Mouse (Mus musculus): ENCODE data around the gene Setd1b. TPM values are rescaled to one million over a fixed set of nuclear protein-coding genes. Genes with fewer than 3 reads are reported as not detected.

The Setd1b gene
- 10 to 100 TPM; 26.1 to 36.5 TPM for total RNA-seq (2021)

DNA sequence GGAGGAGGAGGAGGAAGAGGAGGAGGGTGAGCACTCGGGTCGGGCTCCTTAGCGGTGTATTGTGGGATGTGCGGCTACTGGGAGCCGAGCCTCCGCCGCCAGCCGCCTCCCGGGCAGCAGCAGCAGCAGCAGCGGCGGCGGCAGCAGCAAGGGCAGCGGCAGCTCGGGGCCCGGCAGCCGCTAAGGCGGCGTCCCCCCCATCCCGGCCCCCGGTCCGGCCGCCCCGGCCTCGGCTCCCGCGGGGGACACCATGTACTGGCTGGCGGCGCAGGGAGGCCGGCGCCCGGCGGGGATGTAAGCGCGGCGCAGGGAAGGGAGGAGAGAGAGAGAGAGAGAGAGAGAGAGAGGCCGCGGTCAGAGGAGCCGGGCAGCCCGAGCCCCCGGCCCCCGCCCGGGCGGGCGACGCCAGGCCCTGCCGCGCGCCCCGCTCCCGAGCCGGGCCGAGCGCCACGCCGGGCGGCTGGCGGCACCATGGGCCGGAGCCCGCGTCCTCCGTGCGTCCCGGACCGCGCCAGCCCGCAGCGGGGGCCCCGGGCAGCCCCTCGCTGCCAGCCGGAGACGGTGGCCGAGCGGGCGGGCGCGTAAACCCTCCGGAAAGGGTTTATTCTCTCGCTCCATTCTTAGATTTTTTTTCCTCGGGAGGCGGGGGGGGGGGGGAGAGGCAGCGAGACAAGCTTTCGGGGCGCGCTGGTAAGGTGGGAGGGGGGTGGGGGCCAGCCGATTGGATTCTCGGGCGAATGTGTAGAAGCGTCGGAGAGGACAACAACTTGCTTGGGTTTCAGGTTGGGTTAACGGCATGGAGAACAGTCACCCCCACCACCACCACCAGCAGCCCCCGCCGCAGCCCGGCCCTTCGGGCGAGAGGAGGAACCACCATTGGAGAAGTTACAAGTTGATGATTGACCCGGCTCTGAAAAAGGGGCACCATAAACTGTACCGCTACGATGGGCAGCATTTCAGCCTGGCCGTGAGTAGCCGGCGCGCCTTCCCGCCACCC lies at the start of gene Setd1b:
TSS of gene Setd1b (plus strand) at position 33 of the 997 bp plus-strand sequence.
- peak in 1 of 2 experiments; percentile 55 for DNase-seq (ENCODE audit: extremely low spot score in 1 of 2, low spot score in 1 of 2)

DNA sequence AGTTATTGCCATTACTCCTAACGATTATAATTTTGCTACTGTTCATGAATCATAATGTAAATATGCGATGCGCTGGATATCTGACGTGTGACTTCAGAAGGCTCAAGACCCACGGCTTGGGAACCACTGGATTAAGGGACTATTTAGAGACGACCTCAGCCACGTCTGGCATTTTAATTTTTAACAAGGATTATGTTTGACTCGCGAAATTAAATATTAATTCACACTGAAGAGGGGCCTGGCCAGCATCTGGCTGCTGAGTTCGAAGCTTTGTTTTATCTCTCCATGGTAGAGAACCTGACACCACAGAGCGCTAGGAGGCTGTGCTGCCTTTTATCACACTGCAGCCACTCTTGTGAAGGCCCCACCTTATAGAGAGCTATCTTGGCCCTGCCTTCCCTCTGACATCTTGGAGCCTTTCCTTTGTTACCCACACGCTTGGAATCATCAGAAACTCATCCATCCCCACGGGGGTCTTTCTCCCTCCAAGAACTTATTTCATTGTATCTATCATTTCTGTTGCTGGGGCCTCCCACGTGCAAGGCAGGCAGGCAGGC lies 48.8 kb upstream of the Setd1b start:
- DNase-seq (ENCODE audit: extremely low spot score in 1 of 2, low spot score in 1 of 2), result no peak

DNA sequence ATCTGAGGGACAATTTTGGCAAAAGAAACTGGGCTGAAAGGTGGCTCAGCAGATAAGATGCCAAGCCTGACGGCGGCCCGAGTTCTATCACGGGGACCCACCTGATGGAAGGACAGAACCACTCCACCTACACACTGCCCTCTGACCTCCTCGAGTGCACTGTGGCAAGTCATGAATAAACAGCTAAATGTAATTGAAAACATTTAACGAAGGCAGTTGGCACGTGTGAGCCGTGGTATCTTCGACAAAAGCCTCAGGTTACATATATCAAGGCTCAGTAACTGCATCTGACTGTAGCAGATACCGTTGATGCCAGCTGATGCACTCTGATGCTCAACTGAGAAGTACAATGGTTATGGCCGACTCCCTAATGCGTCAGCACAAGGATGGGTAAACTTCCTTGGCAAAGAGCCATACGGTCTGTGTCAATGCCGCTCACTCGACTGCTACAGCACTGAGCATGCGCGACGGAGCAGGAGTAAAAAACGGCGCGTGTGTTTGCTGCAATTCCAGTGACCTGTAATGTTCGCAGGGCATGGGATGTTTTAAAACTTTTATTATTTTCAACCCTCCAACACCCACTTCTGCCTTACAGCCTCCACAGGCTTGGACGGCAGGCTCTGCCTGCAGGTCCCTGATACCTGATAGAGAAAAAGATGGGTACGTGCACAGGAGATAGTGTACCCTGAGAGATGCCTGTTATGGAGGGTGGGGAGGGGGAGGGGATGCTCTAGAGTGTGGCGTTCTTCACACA lies 47.6 kb upstream of the Setd1b start:
- DNase-seq (ENCODE audit: extremely low spot score in 1 of 2, low spot score in 1 of 2), result no peak

DNA sequence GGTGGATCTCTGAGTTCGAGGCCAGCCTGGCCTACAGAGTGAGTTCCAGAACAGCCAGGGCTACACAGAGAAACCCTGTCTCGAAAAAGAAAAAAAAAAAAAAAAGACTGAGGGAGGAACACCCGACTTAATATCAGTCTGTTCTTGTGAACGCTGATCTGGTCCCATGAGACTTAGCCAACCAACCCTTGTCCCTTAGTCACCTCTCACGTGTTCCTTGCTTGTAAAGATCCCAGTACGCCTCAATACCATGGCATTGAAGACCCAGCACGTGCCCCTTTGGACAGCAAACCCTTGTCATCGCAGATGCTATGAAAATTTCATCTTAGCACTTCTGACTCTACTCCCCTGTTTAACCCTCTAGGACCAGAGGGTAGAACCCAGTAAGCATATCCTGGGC lies 45.7 kb upstream of the Setd1b start:
- DNase-seq (ENCODE audit: extremely low spot score in 1 of 2, low spot score in 1 of 2), result no peak

- DNase-seq (ENCODE audit: extremely low spot score in 1 of 2, low spot score in 1 of 2), result no peak
Observed at GRCm38 (mm10) chr5:123098487-123098886, 43.5 kb upstream of the Setd1b start.

DNA sequence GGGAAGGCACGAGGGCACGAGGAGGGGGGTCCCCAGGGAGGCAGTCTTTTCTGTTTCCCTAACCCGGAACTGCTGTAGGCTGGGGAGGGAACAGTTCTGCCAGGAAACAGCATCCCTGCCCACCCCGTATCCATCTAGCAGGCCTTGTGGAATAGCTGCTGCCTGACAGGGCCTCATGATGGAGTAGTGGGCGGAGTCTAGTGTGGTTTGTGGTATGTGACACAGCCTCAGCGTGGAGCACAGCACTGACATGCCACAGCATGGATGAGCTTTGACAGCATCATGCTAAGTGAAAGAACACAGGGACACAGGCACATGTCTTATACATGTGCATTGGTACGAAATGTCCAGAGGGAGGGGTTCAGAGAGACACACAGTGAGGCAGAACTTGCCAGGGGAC lies 39.6 kb upstream of the Setd1b start:
- no peak for DNase-seq (ENCODE audit: extremely low spot score in 1 of 2, low spot score in 1 of 2)

GRCm38 (mm10) chr5:123103556-123103955 lies 38.4 kb upstream of the Setd1b start:
- no peak for DNase-seq (ENCODE audit: extremely low spot score in 1 of 2, low spot score in 1 of 2)

DNA sequence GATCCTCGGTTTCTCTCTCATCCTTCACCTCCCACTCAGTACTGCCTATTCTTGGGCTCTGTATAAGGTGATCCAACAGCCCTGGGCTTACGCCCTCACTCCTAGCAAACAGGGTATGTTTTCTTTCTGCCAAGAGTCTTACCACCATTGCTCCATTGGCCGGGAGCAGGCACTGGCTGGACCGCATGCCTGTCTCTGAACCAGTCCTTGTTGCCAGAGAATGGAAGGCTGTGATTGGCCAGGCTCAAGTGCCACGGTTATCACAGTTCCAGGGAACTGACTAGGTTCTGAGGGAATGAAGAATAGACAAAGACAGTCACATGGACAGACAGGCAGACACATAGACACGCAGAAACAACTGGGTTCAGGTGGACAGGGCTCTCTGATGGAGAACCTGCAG lies 37.2 kb upstream of the Setd1b start:
- no peak for DNase-seq (ENCODE audit: extremely low spot score in 1 of 2, low spot score in 1 of 2)

DNA sequence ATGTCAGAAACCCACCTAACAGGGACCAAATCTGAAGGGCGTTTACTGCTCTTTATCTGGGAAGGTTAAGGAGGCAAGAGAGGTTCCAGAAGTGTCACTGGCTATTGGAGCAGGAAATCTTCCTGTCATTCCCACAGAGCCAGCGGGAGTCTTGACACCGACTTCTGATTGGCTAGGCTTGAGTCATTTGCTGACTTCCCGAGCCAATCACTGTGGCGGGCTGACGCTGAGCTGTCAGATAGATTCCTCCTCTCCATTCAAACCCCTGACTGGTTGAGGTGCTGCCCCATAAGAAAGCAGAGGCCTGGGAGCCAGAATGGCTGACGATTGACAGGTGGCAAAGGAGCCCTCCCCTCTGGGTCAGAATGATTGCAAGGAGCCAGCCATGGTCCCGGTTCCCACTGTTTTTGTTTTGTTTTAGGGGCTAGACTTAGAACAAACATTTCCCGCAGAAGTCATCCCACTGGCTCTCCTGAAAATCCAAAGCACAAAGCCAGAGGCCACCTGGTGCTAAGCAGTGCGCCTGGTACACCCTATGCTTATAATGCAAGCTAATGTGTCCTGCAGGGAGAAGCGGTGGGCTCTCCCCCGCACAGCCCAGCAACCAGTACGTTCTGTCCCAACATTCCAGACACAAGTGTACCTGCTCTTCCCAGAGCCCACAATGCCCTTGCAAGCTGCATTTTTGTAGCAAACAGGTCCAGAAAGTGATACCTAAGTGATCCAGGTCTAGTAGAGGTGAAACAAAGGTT lies 32.4 kb upstream of the Setd1b start:
- peak in 1 of 2 experiments; percentile 42 for DNase-seq (ENCODE audit: extremely low spot score in 1 of 2, low spot score in 1 of 2)

- no peak for DNase-seq (ENCODE audit: extremely low spot score in 1 of 2, low spot score in 1 of 2)
Observed at GRCm38 (mm10) chr5:123110296-123110721, 31.7 kb upstream of the Setd1b start.

DNA sequence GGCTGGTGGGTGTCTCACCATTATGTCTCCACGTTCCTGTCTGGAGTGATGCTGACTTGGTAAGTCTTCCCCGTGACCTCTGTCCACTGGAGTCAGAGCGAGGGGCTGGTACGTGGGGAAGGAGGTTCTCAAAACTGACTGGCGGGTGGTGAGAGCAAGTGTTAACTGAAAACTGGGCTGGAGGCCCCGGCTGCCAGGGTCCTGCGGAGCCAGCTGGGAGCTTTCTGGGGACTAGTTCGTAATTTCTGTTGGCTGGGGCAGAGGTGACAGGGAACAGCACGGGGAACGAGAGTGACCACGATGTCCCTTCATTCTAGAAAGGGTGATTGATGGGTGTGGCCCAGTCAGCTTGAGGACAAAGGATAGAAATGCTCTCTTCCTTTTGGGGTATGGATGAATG lies 27.9 kb upstream of the Setd1b start:
- no peak for DNase-seq (ENCODE audit: extremely low spot score in 1 of 2, low spot score in 1 of 2)

DNA sequence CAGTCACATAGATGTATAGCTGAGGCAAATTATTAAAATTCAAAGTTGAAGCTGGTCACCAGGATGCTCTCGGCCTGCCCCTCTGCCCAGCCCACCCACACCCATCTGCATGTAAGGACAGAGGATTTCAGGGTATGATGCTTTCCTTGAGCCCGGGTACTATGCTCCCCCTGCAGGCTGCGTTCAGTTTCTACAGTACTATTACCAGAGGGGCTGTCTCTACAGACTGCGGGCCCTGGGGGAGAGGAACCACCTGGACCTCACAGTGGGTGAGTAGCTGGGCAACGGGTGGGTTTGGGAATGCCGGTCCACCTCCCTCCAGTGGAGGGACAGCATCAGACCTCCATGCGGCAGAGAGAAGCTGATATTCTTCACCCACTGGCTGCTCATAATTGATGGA lies 27.1 kb upstream of the Setd1b start:
- peak in 1 of 2 experiments; percentile 39 for DNase-seq (ENCODE audit: extremely low spot score in 1 of 2, low spot score in 1 of 2)

GRCm38 (mm10) chr5:123116080-123116479 lies 25.9 kb upstream of the Setd1b start:
- DNase-seq (ENCODE audit: extremely low spot score in 1 of 2, low spot score in 1 of 2), result no peak

DNA sequence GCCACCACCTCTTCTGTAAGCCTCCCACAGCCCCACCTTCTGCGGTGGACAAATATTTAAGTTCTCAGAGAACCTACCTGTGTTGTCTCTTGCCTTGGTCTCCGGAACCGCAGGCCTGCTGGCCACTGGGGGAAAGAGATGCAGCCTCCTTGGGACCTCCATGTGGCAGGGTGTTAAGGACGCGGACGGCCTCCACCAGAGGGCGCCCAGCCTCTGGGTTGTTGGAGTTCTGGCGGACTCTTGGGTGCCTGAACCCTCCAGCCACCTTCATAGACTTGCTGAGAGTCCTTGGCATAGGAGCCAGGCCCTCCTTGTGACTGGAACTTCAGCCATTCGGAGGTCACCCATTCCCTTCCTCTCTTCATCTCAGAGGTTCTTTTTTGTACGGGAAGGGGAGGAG lies 24.7 kb upstream of the Setd1b start:
- peak; percentile 60 to 85 for DNase-seq (ENCODE audit: extremely low spot score in 1 of 2, low spot score in 1 of 2)

DNA sequence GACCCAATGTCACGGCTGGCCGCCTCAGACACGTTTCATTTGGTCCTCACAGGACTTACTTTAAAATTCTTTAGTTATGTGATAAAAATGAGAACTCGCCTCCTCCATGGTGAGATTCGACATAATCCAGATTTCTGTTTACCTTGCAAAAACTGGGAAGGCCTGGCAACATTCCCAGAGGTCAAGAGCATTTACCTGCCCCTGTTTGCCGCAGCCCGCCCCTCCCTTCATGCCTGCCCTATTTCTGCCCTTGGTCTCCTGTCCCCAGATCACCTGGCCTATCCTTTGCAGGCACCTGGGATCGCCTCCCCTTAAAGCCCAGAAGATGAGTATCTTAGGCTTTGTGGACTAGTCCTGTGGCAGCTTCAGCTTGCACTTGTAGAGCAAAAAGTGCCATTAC lies 24.2 kb upstream of the Setd1b start:
- DNase-seq (ENCODE audit: extremely low spot score in 1 of 2, low spot score in 1 of 2), result no peak

GRCm38 (mm10) chr5:123118826-123119225 lies 23.2 kb upstream of the Setd1b start:
- no peak for DNase-seq (ENCODE audit: extremely low spot score in 1 of 2, low spot score in 1 of 2)

DNA sequence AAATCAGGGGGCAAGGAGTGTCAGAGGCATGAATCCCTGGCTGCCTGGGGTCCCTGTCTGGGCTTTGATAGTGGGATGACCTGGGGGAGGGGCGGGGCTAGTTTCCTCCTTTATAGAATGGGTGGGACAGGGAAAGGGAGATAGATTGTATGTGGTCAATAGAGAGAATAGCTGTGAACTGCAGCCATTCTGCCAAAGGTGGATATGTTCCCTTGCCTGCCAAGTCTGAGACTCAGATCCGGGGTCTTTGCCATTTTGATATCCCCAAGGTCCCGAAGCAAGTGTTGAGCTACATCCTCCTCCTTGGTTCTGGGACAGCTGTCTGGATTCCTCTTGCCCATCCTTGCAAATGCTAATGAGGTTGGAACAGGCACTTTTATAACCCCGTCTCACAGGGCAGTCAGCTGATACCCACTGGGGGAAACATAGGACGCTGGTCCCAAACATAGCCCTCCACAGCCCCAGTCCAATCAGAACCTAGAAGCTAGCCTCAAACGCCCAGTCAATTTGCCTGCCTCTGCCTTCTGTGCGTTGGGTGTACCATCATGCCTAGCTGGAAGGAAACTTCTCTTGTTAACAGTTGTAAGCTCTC lies 21.3 kb upstream of the Setd1b start:
- DNase-seq (ENCODE audit: extremely low spot score in 1 of 2, low spot score in 1 of 2), result no peak

GRCm38 (mm10) chr5:123122181-123122580 lies 19.8 kb upstream of the Setd1b start:
- DNase-seq (ENCODE audit: extremely low spot score in 1 of 2, low spot score in 1 of 2), result no peak

- DNase-seq (ENCODE audit: extremely low spot score in 1 of 2, low spot score in 1 of 2), result no peak
Observed at GRCm38 (mm10) chr5:123125105-123125504, 16.9 kb upstream of the Setd1b start.
